Mouse (Mus musculus) liver, embryonic 15.5 days (tissue): Measurements from ENCODE around the gene Gm20388. TPM values are rescaled to one million over a fixed set of nuclear protein-coding genes. Genes with fewer than 3 reads are reported as not detected.

Source experiments
- ATAC-seq: fragments of 200-750 bp; cut with Nextera tagmentation; 2 replicates; pipeline ENCODE4 v1.8.0; 2017; ENCODE audit warnings: moderate number of reproducible peaks, mild to moderate bottlenecking, moderate library complexity; ENCODE audit not compliant: insufficient read depth
- H3K27ac ChIP-seq: fragments of 300-500 bp; sonication (generic); replicated peaks from 2 replicates; pipeline ENCODE4 v1.5.1; 2015; ENCODE audit warnings: mild to moderate bottlenecking, inconsistent platforms
- H3K27me3 ChIP-seq: fragments of 300-500 bp; sonication (generic); 2 replicates; pipeline ENCODE4 v1.6.1; 2015; ENCODE audit warnings: mild to moderate bottlenecking, inconsistent platforms
- H3K36me3 ChIP-seq: fragments of 300-500 bp; sonication (generic); replicated peaks from 2 replicates; pipeline ENCODE4 v1.6.1; 2015; ENCODE audit warnings: moderate library complexity, mild to moderate bottlenecking, inconsistent platforms
- H3K4me1 ChIP-seq: fragments of 300-500 bp; sonication (generic); replicated peaks from 2 replicates; pipeline ENCODE4 v1.6.1; 2015; ENCODE audit warnings: inconsistent platforms
- H3K4me2 ChIP-seq: fragments of 300-500 bp; sonication (generic); 2 replicates; pipeline ENCODE4 v1.6.1; 2015; ENCODE audit warnings: moderate library complexity, mild to moderate bottlenecking, inconsistent platforms
- H3K4me3 ChIP-seq: fragments of 300-500 bp; sonication (generic); replicated peaks from 2 replicates; pipeline ENCODE4 v1.5.1; 2015; ENCODE audit warnings: mild to moderate bottlenecking, inconsistent platforms
- H3K9ac ChIP-seq: fragments of 300-500 bp; sonication (generic); 2 replicates; pipeline ENCODE4 v1.6.1; 2015; ENCODE audit warnings: moderate library complexity, mild to moderate bottlenecking, inconsistent platforms
- H3K9me3 ChIP-seq: fragments of 300-500 bp; sonication (generic); replicated peaks from 2 replicates; pipeline ENCODE4 v1.6.1; 2016; ENCODE audit warnings: inconsistent platforms
- WGBS: fragments of 180-500 bp; shearing (Covaris S2); methylation state at CpG from one replicate; pipeline ENCODE4 v1.1.7; 2015; ENCODE audit warnings: mixed read lengths; ENCODE audit not compliant: insufficient replicate concordance; 5-methylcytosine and 5-hydroxymethylcytosine counted together
- polyA plus RNA-seq: library from polyadenylated mRNA; unstranded; fragments of >200 nt; fragmentation: Nextera tagmentation; extraction: Ambion mirVana; gene quantifications from 2 replicates; pipeline ENCODE4 v1.2.1, GENCODE M21; 2015

Gm20388 gene
- polyA plus RNA-seq, 1 experiment from 2014 or later = not detected

- Histone ChIP-seq H3K36me3 (no peaks in the 10 kb centered on the region), H3K4me3 (no peak overlapping the region), H3K27me3 (0 out of 2 replicates have a peak, but pooled peaks cover 14% of the 10 kb centered on the region), H3K9ac (no peak overlapping the region), H3K9me3 (no peaks in the 10 kb centered on the region), H3K4me1 (peaks cover 18% of the 10 kb centered on the region; the same call in 1 of the 2 replicates), H3K4me2 (peak overlapping the region; percentile 25; the same call in 1 of the 2 replicates), H3K27ac (no peak overlapping the region)
- WGBS = 47% methylated on average over 5 of the region's 5 CpGs
- ATAC-seq = peak; percentile 29; the same call in 1 of the 2 replicates
These were observed 3849.9 kb downstream of the Gm20388 start for GRCm38 (mm10) chr8:123760579-123760978.

DNA sequence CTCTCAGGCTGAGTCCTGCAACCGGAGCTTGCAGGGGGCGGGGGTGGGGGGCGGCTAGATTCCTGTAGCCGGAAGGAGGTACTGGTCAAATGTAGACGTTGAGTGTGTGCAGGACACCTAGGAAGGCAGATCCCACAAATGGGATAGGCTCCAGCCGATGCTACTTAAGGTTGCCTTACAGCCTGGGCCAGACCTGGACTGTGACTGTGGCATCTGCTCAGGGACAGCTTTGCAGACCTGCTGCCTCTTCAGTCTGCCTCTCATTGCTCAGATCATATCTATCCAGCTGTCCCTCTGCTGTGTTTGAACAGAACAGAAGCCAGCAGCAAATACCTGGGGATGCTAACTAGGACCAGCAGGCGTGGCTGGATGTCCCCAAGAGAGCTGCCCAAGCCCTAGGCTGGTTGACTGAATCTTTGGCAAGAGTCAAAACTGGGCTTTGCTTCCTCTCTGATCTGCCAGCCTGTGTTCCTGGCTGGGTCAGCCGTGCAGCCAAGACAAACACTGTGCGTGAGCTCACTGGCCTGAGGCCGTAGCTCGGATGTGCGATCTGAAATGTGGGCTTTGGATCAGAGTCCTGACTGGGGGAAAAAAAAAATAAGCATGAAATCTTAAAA, 3850.7 kb downstream of the Gm20388 start:
- ATAC-seq = peak; percentile 24; the same call in 1 of the 2 replicates
- H3K9ac ChIP-seq = no peak overlapping the region
- 0 out of 2 replicates have a peak, but pooled peaks cover 14% of the 10 kb centered on the region for H3K27me3 ChIP-seq
- peaks cover 18% of the 10 kb centered on the region; the same call in 1 of the 2 replicates for H3K4me1 ChIP-seq
- H3K9me3 ChIP-seq = no peaks in the 10 kb centered on the region
- 45% methylated on average over 12 of the region's 12 CpGs for WGBS
- H3K36me3 ChIP-seq = no peaks in the 10 kb centered on the region
- H3K27ac ChIP-seq = no peak overlapping the region
- no peak overlapping the region; the same call in 1 of the 2 replicates for H3K4me2 ChIP-seq
- no peak overlapping the region for H3K4me3 ChIP-seq

GRCm38 (mm10) chr8:123761883-123762270, 3851.2 kb downstream of the Gm20388 start:
- Histone ChIP-seq H3K4me2 (no peak overlapping the region), H3K9ac (no peak overlapping the region), H3K27ac (no peak overlapping the region), H3K27me3 (0 out of 2 replicates have a peak, but pooled peaks cover 14% of the 10 kb centered on the region), H3K4me1 (peaks cover 18% of the 10 kb centered on the region; the same call in 1 of the 2 replicates), H3K9me3 (no peaks in the 10 kb centered on the region), H3K36me3 (no peaks in the 10 kb centered on the region), H3K4me3 (no peak overlapping the region)
- WGBS = 40% methylated on average over 4 of the region's 4 CpGs
- ATAC-seq = no peak

GRCm38 (mm10) chr8:123763355-123763754, 3852.7 kb downstream of the Gm20388 start:
- Histone ChIP-seq H3K9me3 (no peaks in the 10 kb centered on the region), H3K4me1 (peaks cover 18% of the 10 kb centered on the region; the same call in 1 of the 2 replicates), H3K4me3 (no peak overlapping the region), H3K27me3 (peaks cover 8% of the 10 kb centered on the region; the same call in 1 of the 2 replicates), H3K9ac (no peak overlapping the region), H3K4me2 (no peak overlapping the region), H3K36me3 (no peaks in the 10 kb centered on the region), H3K27ac (no peak overlapping the region)
- ATAC-seq = no peak
- 48% methylated on average over 7 of the region's 7 CpGs for WGBS

DNA sequence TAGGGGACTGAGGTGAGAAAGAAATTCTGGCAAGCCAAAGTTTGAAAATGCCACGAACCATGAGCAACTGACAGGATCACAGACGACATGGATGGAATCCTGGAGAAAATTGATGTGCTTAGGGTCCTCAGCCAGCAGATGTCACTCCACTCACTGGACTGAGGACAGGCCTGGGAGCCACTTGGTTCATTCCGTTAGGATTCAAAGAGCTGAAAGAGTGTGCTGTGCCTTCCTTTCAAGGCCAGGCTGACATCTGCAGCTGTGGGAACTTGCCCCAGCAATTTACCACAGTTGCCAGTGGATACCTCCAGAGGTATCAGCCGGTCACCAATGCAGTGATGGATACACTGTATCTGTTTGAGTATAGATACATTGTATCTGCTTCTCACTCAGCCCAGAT, 3854.0 kb downstream of the Gm20388 start:
- H3K4me2 ChIP-seq = no peak overlapping the region
- WGBS = 41% methylated on average over 4 of the region's 4 CpGs

DNA sequence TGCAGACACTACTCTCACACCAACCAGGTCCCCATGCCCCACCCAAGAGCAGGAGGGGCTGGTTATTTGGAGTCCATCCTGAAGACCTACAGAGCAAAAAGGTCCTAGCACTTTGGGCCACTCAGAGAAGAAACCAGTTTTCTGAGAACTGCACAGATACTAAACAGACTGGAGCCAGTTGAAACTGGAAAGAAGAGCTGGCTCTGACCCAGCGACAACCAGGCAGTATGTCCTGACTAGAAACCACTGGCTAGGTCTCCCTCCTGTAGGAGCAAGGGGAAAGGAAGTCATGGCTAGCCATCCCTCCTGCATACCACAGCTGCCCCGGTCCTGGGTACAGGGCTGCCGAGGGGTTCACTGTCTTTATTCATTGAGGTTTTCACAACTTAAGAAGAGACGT, 3855.9 kb downstream of the Gm20388 start:
- no peak for ATAC-seq
- H3K36me3 ChIP-seq = no peaks in the 10 kb centered on the region
- H3K4me2 ChIP-seq = no peak overlapping the region
- no peaks in the 10 kb centered on the region; the same call in 1 of the 2 replicates for H3K27me3 ChIP-seq
- no peak overlapping the region for H3K9ac ChIP-seq
- 51% methylated on average over 4 of the region's 4 CpGs for WGBS
- no peaks in the 10 kb centered on the region for H3K9me3 ChIP-seq
- H3K4me3 ChIP-seq = no peak overlapping the region
- peaks cover 5% of the 10 kb centered on the region; the same call in 1 of the 2 replicates for H3K4me1 ChIP-seq
- no peak overlapping the region for H3K27ac ChIP-seq

More for the DNA sequence above, 3854.0 kb downstream of the Gm20388 start:
- H3K27me3 ChIP-seq = peaks cover 5% of the 10 kb centered on the region; the same call in 1 of the 2 replicates
- no peaks in the 10 kb centered on the region for H3K9me3 ChIP-seq
- no peak for ATAC-seq
- peaks cover 17% of the 10 kb centered on the region; the same call in 1 of the 2 replicates for H3K4me1 ChIP-seq
- no peaks in the 10 kb centered on the region for H3K36me3 ChIP-seq
- no peak overlapping the region for H3K27ac ChIP-seq
- no peak overlapping the region for H3K4me3 ChIP-seq
- H3K9ac ChIP-seq = no peak overlapping the region

GRCm38 (mm10) chr8:123767874-123768273, 3857.2 kb downstream of the Gm20388 start:
- Histone ChIP-seq H3K9me3 (no peaks in the 10 kb centered on the region), H3K27ac (no peak overlapping the region)

GRCm38 (mm10) chr8:123768492-123769356, 3858.1 kb downstream of the Gm20388 start:
- no peak for ATAC-seq
- no peaks in the 10 kb centered on the region for H3K9me3 ChIP-seq
- no peaks in the 10 kb centered on the region for H3K36me3 ChIP-seq
- H3K9ac ChIP-seq = no peak overlapping the region
- no peaks in the 10 kb centered on the region for H3K4me1 ChIP-seq
- WGBS = 50% methylated on average over 16 of the region's 16 CpGs
- H3K4me3 ChIP-seq = no peak overlapping the region
- no peak overlapping the region for H3K4me2 ChIP-seq
- no peaks in the 10 kb centered on the region; the same call in 1 of the 2 replicates for H3K27me3 ChIP-seq
- H3K27ac ChIP-seq = no peak overlapping the region

More at GRCm38 (mm10) chr8:123767874-123768273, 3857.2 kb downstream of the Gm20388 start:
- no peaks in the 10 kb centered on the region; the same call in 1 of the 2 replicates for H3K27me3 ChIP-seq
- 64% methylated on average over 8 of the region's 8 CpGs for WGBS
- H3K9ac ChIP-seq = no peak overlapping the region
- no peak overlapping the region for H3K4me3 ChIP-seq
- H3K4me1 ChIP-seq = no peaks in the 10 kb centered on the region
- ATAC-seq = no peak
- H3K36me3 ChIP-seq = no peaks in the 10 kb centered on the region
- H3K4me2 ChIP-seq = no peak overlapping the region

GRCm38 (mm10) chr8:123773468-123773867, 3862.8 kb downstream of the Gm20388 start:
- no peak overlapping the region for H3K9ac ChIP-seq
- no peaks in the 10 kb centered on the region for H3K36me3 ChIP-seq
- no peak overlapping the region for H3K27ac ChIP-seq
- no peak overlapping the region for H3K4me3 ChIP-seq
- H3K4me1 ChIP-seq = no peaks in the 10 kb centered on the region
- no peak overlapping the region for H3K4me2 ChIP-seq
- H3K27me3 ChIP-seq = no peaks in the 10 kb centered on the region
- WGBS = 60% methylated on average over 12 of the region's 12 CpGs
- H3K9me3 ChIP-seq = no peaks in the 10 kb centered on the region
- no peak for ATAC-seq

DNA sequence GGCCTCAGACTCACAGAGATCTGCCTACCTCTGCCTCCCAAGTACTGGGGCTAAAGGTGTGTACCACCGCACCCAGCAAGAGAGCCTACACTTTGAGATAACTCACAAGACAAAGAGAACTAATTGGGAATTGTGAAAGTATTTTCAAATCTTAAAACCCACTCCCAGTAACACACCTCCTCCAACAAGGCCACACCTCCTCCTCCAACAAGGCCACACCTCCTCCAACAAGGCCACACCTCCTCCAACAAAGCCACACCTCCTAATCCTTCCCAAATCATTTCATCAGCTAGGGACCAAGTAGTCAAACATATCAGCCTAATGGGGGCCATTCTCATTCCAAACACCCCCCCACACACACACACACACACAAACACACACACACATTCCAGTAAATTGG, 3863.8 kb downstream of the Gm20388 start:
- 97% methylated on average over 1 of the region's 1 CpGs for WGBS
- no peak overlapping the region for H3K9ac ChIP-seq
- H3K27ac ChIP-seq = no peak overlapping the region
- no peaks in the 10 kb centered on the region for H3K27me3 ChIP-seq
- ATAC-seq = no peak
- no peak overlapping the region for H3K4me2 ChIP-seq
- H3K4me3 ChIP-seq = no peak overlapping the region
- no peaks in the 10 kb centered on the region for H3K4me1 ChIP-seq
- no peaks in the 10 kb centered on the region for H3K9me3 ChIP-seq
- H3K36me3 ChIP-seq = no peaks in the 10 kb centered on the region

DNA sequence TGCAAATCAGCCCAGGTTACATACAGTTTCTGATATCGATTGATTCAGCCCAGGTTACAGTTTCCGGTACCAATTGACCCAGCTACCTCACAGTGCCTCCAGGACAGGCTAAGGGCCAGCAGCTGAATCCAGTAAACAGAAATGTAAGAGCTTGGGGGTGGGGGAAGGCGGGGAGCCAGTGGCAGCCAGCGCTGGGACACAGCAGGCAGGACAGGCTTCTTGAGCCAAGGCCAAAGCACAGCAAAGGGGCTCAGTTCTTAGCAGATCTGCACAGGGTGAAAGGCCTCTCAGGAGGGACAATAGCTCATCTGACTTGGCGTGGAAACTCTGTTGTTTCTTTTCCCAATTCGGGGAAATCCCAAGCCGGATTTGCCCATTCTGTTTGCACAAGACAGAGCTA, 3866.7 kb downstream of the Gm20388 start:
- Histone ChIP-seq H3K27ac (no peak overlapping the region), H3K9me3 (no peaks in the 10 kb centered on the region)
- WGBS = 40% methylated on average over 7 of the region's 7 CpGs

More for the DNA sequence above, 3866.7 kb downstream of the Gm20388 start:
- no peak for ATAC-seq
- H3K36me3 ChIP-seq = no peaks in the 10 kb centered on the region
- no peaks in the 10 kb centered on the region for H3K4me1 ChIP-seq
- H3K27me3 ChIP-seq = peaks cover 5% of the 10 kb centered on the region; the same call in 1 of the 2 replicates
- H3K4me2 ChIP-seq = no peak overlapping the region
- no peak overlapping the region for H3K9ac ChIP-seq
- H3K4me3 ChIP-seq = no peak overlapping the region
